Mouse (Mus musculus): ENCODE measurements around the gene Chd9. TPM values are rescaled to one million over a fixed set of nuclear protein-coding genes. Genes with fewer than 3 reads are reported as not detected.

Gene Chd9
- total RNA-seq, 2 experiments from 2014 or later: 47.2 to 49.5 TPM

GRCm38 (mm10) chr8:91069407-91069806 lies 241.3 kb downstream of the Chd9 start:
- peak; percentile 50 for DNase-seq
- TF ChIP-seq CTCF (IDR thresholded peaks at IDR 0.05): no peak
- H3K27ac ChIP-seq: peak overlapping the region; percentile 95
- peak overlapping the region; percentile 85 for H3K4me3 ChIP-seq
- intact Hi-C loops (cut with DNase I): no loop called here

GRCm38 (mm10) chr8:91069834-91070233 lies 241.7 kb downstream of the Chd9 start, which contains the start of gene Rbl2:
Gene Rbl2 (plus strand): TSS chr8:91070057.
- TF ChIP-seq CTCF (IDR thresholded peaks at IDR 0.05): no peak
- Histone ChIP-seq H3K27ac (peak within 1 kb of the TSS; percentile 95), H3K4me3 (peak within 1 kb of the TSS; percentile 85)
- intact Hi-C loops (cut with DNase I): loop anchor here (5.0 kb wide), 1 partner anchor 153 kb away; no protein-coding TSS in a partner anchor
- peak; percentile 96 for DNase-seq

- intact Hi-C loops (cut with DNase I): loop anchor here (5.0 kb wide), 1 partner anchor 153 kb away; no protein-coding TSS in a partner anchor
- DNase-seq: peak; percentile 88
- peak overlapping the region; percentile 85 for H3K4me3 ChIP-seq
- H3K27ac ChIP-seq: peak overlapping the region; percentile 95
- no peak for TF ChIP-seq CTCF (IDR thresholded peaks at IDR 0.05)
Observed at GRCm38 (mm10) chr8:91070275-91070859, 242.2 kb downstream of the Chd9 start.

- DNase-seq: no peak
- no peak overlapping the region for H3K27ac ChIP-seq
- TF ChIP-seq CTCF (IDR thresholded peaks at IDR 0.05): no peak
- H3K4me3 ChIP-seq: no peak overlapping the region
- intact Hi-C loops (cut with DNase I): no loop called here
Observed at GRCm38 (mm10) chr8:91077077-91077867, 249.1 kb downstream of the Chd9 start.

GRCm38 (mm10) chr8:91079678-91080077 lies 251.5 kb downstream of the Chd9 start:
- no peak overlapping the region for H3K27ac ChIP-seq
- intact Hi-C loops (cut with DNase I): no loop called here
- DNase-seq: no peak
- TF ChIP-seq CTCF (IDR thresholded peaks at IDR 0.05): peak; percentile 18; the same call in 1 of the 2 replicates
- no peak overlapping the region for H3K4me3 ChIP-seq

- no peak overlapping the region for H3K4me3 ChIP-seq
- TF ChIP-seq CTCF (IDR thresholded peaks at IDR 0.05): no peak
- intact Hi-C loops (cut with DNase I): no loop called here
- H3K27ac ChIP-seq: 0 out of 2 replicates have a peak overlapping the region, but pooled peaks have one; percentile 12
- DNase-seq: no peak
Observed at GRCm38 (mm10) chr8:91081911-91082310, 253.8 kb downstream of the Chd9 start.

- Histone ChIP-seq H3K4me3 (no peak overlapping the region; the same call in 1 of the 2 replicates), H3K27ac (no peak overlapping the region)
- no peak for TF ChIP-seq CTCF (IDR thresholded peaks at IDR 0.05)
- intact Hi-C loops (cut with DNase I): no loop called here
- DNase-seq: no peak
Observed at GRCm38 (mm10) chr8:91082428-91082827, 254.3 kb downstream of the Chd9 start.

- TF ChIP-seq CTCF (IDR thresholded peaks at IDR 0.05): no peak
- no peak for DNase-seq
- H3K4me3 ChIP-seq: no peak overlapping the region
- intact Hi-C loops (cut with DNase I): no loop called here
- H3K27ac ChIP-seq: no peak overlapping the region
Observed at GRCm38 (mm10) chr8:91088452-91088851, 260.3 kb downstream of the Chd9 start.

- intact Hi-C loops (cut with DNase I): no loop called here
- no peak overlapping the region for H3K27ac ChIP-seq
- no peak for TF ChIP-seq CTCF (IDR thresholded peaks at IDR 0.05)
- no peak for DNase-seq
- no peak overlapping the region for H3K4me3 ChIP-seq
Observed at GRCm38 (mm10) chr8:91089601-91090000, 261.4 kb downstream of the Chd9 start.

GRCm38 (mm10) chr8:91094135-91094534 lies 266.0 kb downstream of the Chd9 start:
- no peak for DNase-seq
- TF ChIP-seq CTCF (IDR thresholded peaks at IDR 0.05): no peak
- intact Hi-C loops (cut with DNase I): no loop called here
- no peak overlapping the region for H3K4me3 ChIP-seq
- H3K27ac ChIP-seq: no peak overlapping the region

- Histone ChIP-seq H3K27ac (no peak overlapping the region), H3K4me3 (no peak overlapping the region)
- intact Hi-C loops (cut with DNase I): no loop called here
- no peak for DNase-seq
- TF ChIP-seq CTCF (IDR thresholded peaks at IDR 0.05): no peak
Observed at GRCm38 (mm10) chr8:91098106-91098505, 270.0 kb downstream of the Chd9 start.

Small RNA genes lying within 50 kb of the gene (microRNA-seq; reads per million reads assigned to microRNA genes)
- gene Gm44382: not detected

Other genes with a start within 250 kb of the Chd9 start
- not detected for gene Gm19935, start 11.0 kb upstream of the Chd9 start, total RNA-seq (2021)
- 10 to 100 TPM; 39.4 to 40.1 TPM for gene Rbl2, start 241.7 kb downstream of the Chd9 start, total RNA-seq (2021)